In genomic region chr3:32511191-32511550, GRCm38 (mm10) we compare ENCODE assay signal across 8 mouse cellular contexts. TPM values are rescaled to one million over a fixed set of nuclear protein-coding genes. Genes with fewer than 3 reads are reported as not detected.
DNase-seq lines count a peak whose midpoint lies in the region; ATAC-seq and TF ChIP-seq lines count a peak whose summit lies in the region.

No protein-coding gene starts in this region.

- peak overlapping the region; percentile 96 for H3K9ac ChIP-seq in forebrain, postnatal 0 days
- H3K9ac ChIP-seq in liver, embryonic 16.5 days (ENCODE audit: low read depth, low read length), result peak overlapping the region; percentile 90

- H3K4me1 ChIP-seq in thymus, adult 2 months (replicated peaks; ENCODE audit: control insufficient read depth, insufficient read depth, low read length), result peaks cover 14% of the 10 kb centered on the region
- H3K4me1 ChIP-seq in forebrain, postnatal 0 days (ENCODE audit: insufficient read depth), result peaks cover 16% of the 10 kb centered on the region
- peaks cover 35% of the 10 kb centered on the region for H3K4me1 ChIP-seq in liver, embryonic 16.5 days (ENCODE audit: control insufficient read depth, low read depth, low read length)

- peak; percentile 33 for DNase-seq in embryo, embryonic 10 days (ENCODE audit: low spot score)
- no peak for DNase-seq in embryo, embryonic 11 days
- peak; percentile 22 for DNase-seq in thymus, adult 2 months
- no peak for DNase-seq in thymus, adult 18-20 months
- no peak for DNase-seq in forebrain, postnatal 0 days
- DNase-seq in spleen, postnatal 36 days (ENCODE audit: low spot score in 2 of 2), result peak; percentile 19 to 40
- DNase-seq in adrenal gland, postnatal 14 days, result no peak

- TF ChIP-seq POLR2A in thymus, adult 2 months (IDR thresholded peaks at IDR 0.05; ENCODE audit: control insufficient read depth, extremely low read depth, insufficient read depth, low read length, poor library complexity), result no peak

- H3K36me3 ChIP-seq in thymus, adult 2 months (ENCODE audit: control insufficient read depth, insufficient read depth, low read length), result no peaks in the 10 kb centered on the region
- peaks cover 11% of the 10 kb centered on the region for H3K36me3 ChIP-seq in forebrain, postnatal 0 days (ENCODE audit: insufficient read depth)
- H3K36me3 ChIP-seq in liver, embryonic 16.5 days (ENCODE audit: control insufficient read depth, insufficient read depth), result no peaks in the 10 kb centered on the region; the same call in 1 of the 2 replicates

- 2% methylated on average over 13 of the region's 13 CpGs for WGBS in thymus, adult 2 months
- 4% methylated on average over 13 of the region's 13 CpGs for WGBS in forebrain, postnatal 0 days
- 1% methylated on average over 13 of the region's 13 CpGs for WGBS in liver, embryonic 16.5 days (ENCODE audit: insufficient replicate concordance)

- H3K4me3 ChIP-seq in thymus, adult 2 months (ENCODE audit: control insufficient read depth, insufficient read depth, low read length), result peak overlapping the region; percentile 73
- peak overlapping the region; percentile 71 for H3K4me3 ChIP-seq in forebrain, postnatal 0 days (ENCODE audit: low read depth, low read length)
- peak overlapping the region; percentile 90 for H3K4me3 ChIP-seq in liver, embryonic 16.5 days (ENCODE audit: low read depth, low read length)

- no peak overlapping the region for H3K27ac ChIP-seq in thymus, adult 2 months (ENCODE audit: control insufficient read depth, insufficient read depth, low read length)
- H3K27ac ChIP-seq in forebrain, postnatal 0 days (ENCODE audit: low read depth, low read length), result no peak overlapping the region; the same call in 1 of the 2 replicates
- H3K27ac ChIP-seq in liver, embryonic 16.5 days (ENCODE audit: low read length), result peak overlapping the region; percentile 93

- no peak for TF ChIP-seq CTCF in thymus, adult 2 months (IDR thresholded peaks at IDR 0.05; ENCODE audit: borderline replicate concordance, control insufficient read depth, extremely low read depth, insufficient read depth, low read length, poor library complexity)
- no peak for TF ChIP-seq CTCF in forebrain, postnatal 0 days (IDR thresholded peaks at IDR 0.05; ENCODE audit: low read depth)

- no peak for ATAC-seq in forebrain, postnatal 0 days
- no peak for ATAC-seq in liver, embryonic 16.5 days (ENCODE audit: low read depth)

- H3K9me3 ChIP-seq in forebrain, postnatal 0 days (ENCODE audit: low read length), result no peaks in the 10 kb centered on the region
- no peaks in the 10 kb centered on the region for H3K9me3 ChIP-seq in liver, embryonic 16.5 days (replicated peaks; ENCODE audit: control insufficient read depth, low read length)

- H3K4me2 ChIP-seq in forebrain, postnatal 0 days (ENCODE audit: low read depth), result peak overlapping the region; percentile 74
- peak overlapping the region; percentile 97 for H3K4me2 ChIP-seq in liver, embryonic 16.5 days (ENCODE audit: low read depth, low read length)

- H3K27me3 ChIP-seq in thymus, adult 2 months (ENCODE audit: control insufficient read depth, insufficient read depth, low read length), result no peaks in the 10 kb centered on the region
- H3K27me3 ChIP-seq in forebrain, postnatal 0 days (ENCODE audit: insufficient read depth, low read length), result no peaks in the 10 kb centered on the region
- H3K27me3 ChIP-seq in liver, embryonic 16.5 days (ENCODE audit: control insufficient read depth, insufficient read depth, low read depth, low read length), result no peaks in the 10 kb centered on the region

RNA-seq across cellular contexts. Expression of gene Zfp639, which starts 1.1 kb away (rescaled TPM):
- 27.6 and 33.5 TPM in 2 replicates for polyA plus RNA-seq in thymus, adult 2 months (2012; rRNA removed)
- 74.2 and 80.8 TPM in 2 replicates for total RNA-seq in forebrain, postnatal 0 days (2014; rRNA removed)
- 42.2 and 42.6 TPM in 2 replicates for polyA plus RNA-seq in forebrain, postnatal 0 days (2015; fragmentation: Nextera tagmentation; extraction: Ambion mirVana)
- polyA plus RNA-seq in liver, embryonic 16.5 days (2015; fragmentation: Nextera tagmentation; extraction: Ambion mirVana), result 15.0 and 16.2 TPM in 2 replicates
- total RNA-seq in adrenal gland, postnatal 14 days (2021), result 37.0 and 38.9 TPM in 2 replicates

RNA-seq across cellular contexts. Expression of gene Mfn1, which starts 18.1 kb away (rescaled TPM):
- 7.2 and 9.6 TPM in 2 replicates for polyA plus RNA-seq in thymus, adult 2 months (2012; rRNA removed)
- total RNA-seq in forebrain, postnatal 0 days (2014; rRNA removed), result 28.4 and 52.6 TPM in 2 replicates
- 17.8 and 30.1 TPM in 2 replicates for polyA plus RNA-seq in forebrain, postnatal 0 days (2015; fragmentation: Nextera tagmentation; extraction: Ambion mirVana)
- polyA plus RNA-seq in liver, embryonic 16.5 days (2015; fragmentation: Nextera tagmentation; extraction: Ambion mirVana), result 16.3 and 17.0 TPM in 2 replicates
- 73.9 and 92.5 TPM in 2 replicates for total RNA-seq in adrenal gland, postnatal 14 days (2021)

RNA-seq across cellular contexts. Expression of gene Kcnmb3, which starts 19.1 kb away (rescaled TPM):
- polyA plus RNA-seq in thymus, adult 2 months (2012; rRNA removed), result 0.05 and 0.11 TPM in 2 replicates
- not detected in 2 replicates for total RNA-seq in forebrain, postnatal 0 days (2014; rRNA removed)
- not detected in 2 replicates for polyA plus RNA-seq in forebrain, postnatal 0 days (2015; fragmentation: Nextera tagmentation; extraction: Ambion mirVana)
- polyA plus RNA-seq in liver, embryonic 16.5 days (2015; fragmentation: Nextera tagmentation; extraction: Ambion mirVana), result not detected in 2 replicates
- 0.26 and 0.90 TPM in 2 replicates for total RNA-seq in adrenal gland, postnatal 14 days (2021)

Comparison
In these comparisons a context has a peak if more than half of its experiments do, and no peak if none do; other contexts are left out.
1. DNase-seq: peak in embryo, embryonic 10 days (single experiment), thymus, adult 2 months (single experiment) and spleen, postnatal 36 days (2 of 2); none in embryo, embryonic 11 days (single experiment), thymus, adult 18-20 months (0 of 2), forebrain, postnatal 0 days (single experiment) and adrenal gland, postnatal 14 days (single experiment).
2. Peak in every context shown above with its lines, with median percentiles within 50 percentile points of each other: H3K4me3 ChIP-seq.